ENCODE assay signal across 12 mouse cellular contexts in genomic region chr1:186695361-186695760, GRCm38 (mm10). TPM values are rescaled to one million over a fixed set of nuclear protein-coding genes. Genes with fewer than 3 reads are reported as not detected.
A peak's percentile ranks its signal among the peaks of the same experiment; 100 is the strongest.
DNase-seq lines count a peak whose midpoint lies in the region; ATAC-seq lines count a peak whose summit lies in the region.
"Had no signal": no experiment of that assay in that cellular context is flagged by ENCODE, and none has a peak within 500 bp of the region (broad histone marks: within the 10 kb centered on the region; RNA-seq: fewer than 3 reads in every experiment).

No protein-coding gene starts in this region.

- H3K4me1 ChIP-seq in embryonic facial prominence, embryonic 12.5 days: peaks cover 29% of the 10 kb centered on the region; the same call in 1 of the 2 replicates
- peaks cover 6% of the 10 kb centered on the region for H3K4me1 ChIP-seq in embryonic facial prominence, embryonic 10.5 days
- peaks cover 46% of the 10 kb centered on the region for H3K4me1 ChIP-seq in limb, embryonic 12.5 days (replicated peaks)
- H3K4me1 ChIP-seq in limb, embryonic 10.5 days: peaks cover 24% of the 10 kb centered on the region
- H3K4me1 ChIP-seq in stomach, embryonic 14.5 days (ENCODE audit: control insufficient read depth, insufficient read depth, low read length): peaks cover 16% of the 10 kb centered on the region
- H3K4me1 ChIP-seq: midbrain, embryonic 10.5 days had no signal

- H3K9me3 ChIP-seq in embryonic facial prominence, embryonic 12.5 days: no peaks in the 10 kb centered on the region
- no peaks in the 10 kb centered on the region for H3K9me3 ChIP-seq in embryonic facial prominence, embryonic 10.5 days
- no peaks in the 10 kb centered on the region for H3K9me3 ChIP-seq in limb, embryonic 12.5 days
- no peaks in the 10 kb centered on the region for H3K9me3 ChIP-seq in limb, embryonic 10.5 days (replicated peaks)
- H3K9me3 ChIP-seq in stomach, embryonic 14.5 days (ENCODE audit: control insufficient read depth, low read depth, low read length): no peaks in the 10 kb centered on the region
- H3K9me3 ChIP-seq: midbrain, embryonic 10.5 days had no signal

- no peak for ATAC-seq in embryonic facial prominence, embryonic 12.5 days (ENCODE audit: insufficient number of reproducible peaks, insufficient read depth, low FRiP score, low TSS enrichment)
- ATAC-seq in limb, embryonic 12.5 days (ENCODE audit: insufficient number of reproducible peaks, insufficient read depth, low FRiP score, low TSS enrichment, low read depth): no peak
- 0 out of 2 replicates have a peak, but pooled peaks have one; percentile 18 for ATAC-seq in stomach, embryonic 14.5 days (ENCODE audit: insufficient number of reproducible peaks, insufficient read depth, low FRiP score, low read depth)

- H3K36me3 ChIP-seq in embryonic facial prominence, embryonic 12.5 days: no peaks in the 10 kb centered on the region; the same call in 1 of the 2 replicates
- H3K36me3 ChIP-seq in embryonic facial prominence, embryonic 10.5 days (replicated peaks): peaks cover 20% of the 10 kb centered on the region; the same call in 1 of the 2 replicates
- H3K36me3 ChIP-seq in limb, embryonic 12.5 days: peaks cover 58% of the 10 kb centered on the region
- peaks cover 23% of the 10 kb centered on the region for H3K36me3 ChIP-seq in limb, embryonic 10.5 days
- H3K36me3 ChIP-seq in stomach, embryonic 14.5 days (ENCODE audit: control insufficient read depth, insufficient read depth, low read length): no peaks in the 10 kb centered on the region
- H3K36me3 ChIP-seq: G1E; midbrain, embryonic 10.5 days had no signal

- H3K4me3 ChIP-seq in embryonic facial prominence, embryonic 12.5 days: no peak overlapping the region
- no peak overlapping the region for H3K4me3 ChIP-seq in embryonic facial prominence, embryonic 10.5 days
- H3K4me3 ChIP-seq in limb, embryonic 12.5 days (replicated peaks): no peak overlapping the region
- H3K4me3 ChIP-seq in limb, embryonic 10.5 days: no peak overlapping the region
- H3K4me3 ChIP-seq in stomach, embryonic 14.5 days (ENCODE audit: low read depth, low read length): no peak overlapping the region
- H3K4me3 ChIP-seq: midbrain, embryonic 10.5 days had no signal

- H3K27ac ChIP-seq in embryonic facial prominence, embryonic 12.5 days: peak overlapping the region; percentile 1; the same call in 1 of the 2 replicates
- no peak overlapping the region for H3K27ac ChIP-seq in embryonic facial prominence, embryonic 10.5 days (replicated peaks)
- peak overlapping the region; percentile 5; the same call in 1 of the 2 replicates for H3K27ac ChIP-seq in limb, embryonic 12.5 days
- no peak overlapping the region for H3K27ac ChIP-seq in limb, embryonic 10.5 days
- H3K27ac ChIP-seq in stomach, embryonic 14.5 days (ENCODE audit: low read length): peak overlapping the region; percentile 74
- H3K27ac ChIP-seq: midbrain, embryonic 10.5 days had no signal

- H3K4me2 ChIP-seq in embryonic facial prominence, embryonic 12.5 days (replicated peaks): no peak overlapping the region
- no peak overlapping the region for H3K4me2 ChIP-seq in limb, embryonic 12.5 days
- H3K4me2 ChIP-seq in stomach, embryonic 14.5 days (replicated peaks; ENCODE audit: low read depth, low read length): no peak overlapping the region

- no peak for DNase-seq in embryonic facial prominence, embryonic 10.5 days (ENCODE audit: low spot score)
- DNase-seq in limb, embryonic 10.5 days (ENCODE audit: low spot score): no peak
- peak; percentile 45 to 64 for DNase-seq in heart, postnatal 14 days
- no peak for DNase-seq in adrenal gland, adult 18-20 months (ENCODE audit: low spot score in 2 of 2)
- no peak for DNase-seq in adrenal gland, postnatal 10 days
- DNase-seq: kidney, postnatal 36 days had no signal

- no peak overlapping the region for H3K9ac ChIP-seq in embryonic facial prominence, embryonic 12.5 days
- no peak overlapping the region for H3K9ac ChIP-seq in limb, embryonic 12.5 days (replicated peaks)
- no peak overlapping the region for H3K9ac ChIP-seq in stomach, embryonic 14.5 days (replicated peaks; ENCODE audit: low read depth, low read length)

- intact Hi-C loops in heart, postnatal 14 days (cut with DNase I): loop anchor here (5.0 kb wide), 1 partner anchor 83 kb away; no protein-coding TSS in a partner anchor

- no peaks in the 10 kb centered on the region for H3K27me3 ChIP-seq in embryonic facial prominence, embryonic 12.5 days
- H3K27me3 ChIP-seq in embryonic facial prominence, embryonic 10.5 days (replicated peaks; ENCODE audit: low read depth, poor library complexity, severe bottlenecking): no peaks in the 10 kb centered on the region
- H3K27me3 ChIP-seq in limb, embryonic 12.5 days: no peaks in the 10 kb centered on the region
- no peaks in the 10 kb centered on the region for H3K27me3 ChIP-seq in limb, embryonic 10.5 days (ENCODE audit: low read depth, poor library complexity, severe bottlenecking)
- no peaks in the 10 kb centered on the region for H3K27me3 ChIP-seq in stomach, embryonic 14.5 days (ENCODE audit: control insufficient read depth, insufficient read depth, low read length)

- WGBS in embryonic facial prominence, embryonic 12.5 days: 54% methylated on average over 4 of the region's 4 CpGs
- WGBS in embryonic facial prominence, embryonic 10.5 days: 72% methylated on average over 4 of the region's 4 CpGs
- WGBS in limb, embryonic 12.5 days: 55% methylated on average over 4 of the region's 4 CpGs
- 67% methylated on average over 4 of the region's 4 CpGs for whole genome bisulfite sequencing in limb, embryonic 10.5 days
- WGBS in stomach, embryonic 14.5 days: 18% methylated on average over 4 of the region's 4 CpGs

RNA-seq across cellular contexts. Expression of gene Tgfb2, which starts 10.4 kb away (rescaled TPM):
- polyA plus RNA-seq in embryonic facial prominence, embryonic 12.5 days (2016; fragmentation: Nextera tagmentation; extraction: Ambion mirVana): 73.6 and 78.6 TPM in 2 replicates
- polyA plus RNA-seq in embryonic facial prominence, embryonic 10.5 days (2016; fragmentation: Nextera tagmentation; extraction: Ambion mirVana): 16.6 and 25.6 TPM in 2 replicates
- 81.9 and 83.7 TPM in 2 replicates for polyA plus RNA-seq in limb, embryonic 12.5 days (2016; fragmentation: Nextera tagmentation; extraction: Ambion mirVana)
- 21.8 and 39.7 TPM in 2 replicates for polyA plus RNA-seq in limb, embryonic 10.5 days (2016; fragmentation: Nextera tagmentation; extraction: Ambion mirVana)
- 1 to 10 TPM; 7.6 to 7.9 TPM for total RNA-seq in heart, postnatal 14 days (2021)
- polyA plus RNA-seq in stomach, embryonic 14.5 days (2014; fragmentation: Nextera tagmentation; extraction: Ambion mirVana): 37.4 and 39.4 TPM in 2 replicates
- 1 to 10 TPM; 1.3 to 1.8 TPM for total RNA-seq in adrenal gland, adult 18-20 months (2021)
- total RNA-seq in adrenal gland, postnatal 10 days (2021): 1 to 10 TPM; 5.1 to 5.2 TPM
- total RNA-seq: common myeloid progenitor, adult 5-6 weeks had no signal

RNA-seq across cellular contexts. Expression of gene Rrp15, which starts 53.8 kb away (rescaled TPM):
- polyA plus RNA-seq in embryonic facial prominence, embryonic 12.5 days (2016; fragmentation: Nextera tagmentation; extraction: Ambion mirVana): 66.4 and 72.4 TPM in 2 replicates
- polyA plus RNA-seq in embryonic facial prominence, embryonic 10.5 days (2016; fragmentation: Nextera tagmentation; extraction: Ambion mirVana): 94.0 and 95.4 TPM in 2 replicates
- 77.2 and 77.8 TPM in 2 replicates for polyA plus RNA-seq in limb, embryonic 12.5 days (2016; fragmentation: Nextera tagmentation; extraction: Ambion mirVana)
- 93.2 and 113 TPM in 2 replicates for polyA plus RNA-seq in limb, embryonic 10.5 days (2016; fragmentation: Nextera tagmentation; extraction: Ambion mirVana)
- 1 to 10 TPM; 7.3 to 9.1 TPM for total RNA-seq in heart, postnatal 14 days (2021)
- polyA plus RNA-seq in stomach, embryonic 14.5 days (2014; fragmentation: Nextera tagmentation; extraction: Ambion mirVana): 62.9 and 66.1 TPM in 2 replicates
- 10 to 100 TPM; 25.8 to 27.4 TPM for total RNA-seq in adrenal gland, adult 18-20 months (2021)
- total RNA-seq in adrenal gland, postnatal 10 days (2021): 10 to 100 TPM; 26.6 to 26.7 TPM

Comparison
In these comparisons a context has a peak if more than half of its experiments do, and no peak if none do; other contexts are left out.
1. H3K27ac ChIP-seq: peak in embryonic facial prominence, embryonic 12.5 days (single experiment), limb, embryonic 12.5 days (single experiment) and stomach, embryonic 14.5 days (single experiment); none in embryonic facial prominence, embryonic 10.5 days (single experiment) and limb, embryonic 10.5 days (single experiment).
2. DNase-seq: peak in heart, postnatal 14 days (2 of 2); none in embryonic facial prominence, embryonic 10.5 days (single experiment), limb, embryonic 10.5 days (single experiment), adrenal gland, adult 18-20 months (0 of 2) and adrenal gland, postnatal 10 days (single experiment).